Mouse (Mus musculus): ENCODE data around the gene Nkain1.

- TF ChIP-seq GATA1 (IDR thresholded peaks at IDR 0.05; ENCODE audit: low read length) (no peak), TAL1 (IDR thresholded peaks at IDR 0.05; ENCODE audit: low read length) (no peak)
Measured at GRCm38 (mm10) chr4:130516490-130516889, 57.5 kb downstream of the Nkain1 start.

All from erythroblast, embryonic 14.5 days (primary cell).